Mouse (Mus musculus) embryonic facial prominence, embryonic 11.5 days (tissue): Measurements from ENCODE around the gene Birc5. TPM values are rescaled to one million over a fixed set of nuclear protein-coding genes. Genes with fewer than 3 reads are reported as not detected.

Experiments used
- ATAC-seq: fragments of 200-750 bp; cut with Nextera tagmentation; replicated peaks from 2 replicates; pipeline ENCODE4 v1.8.0; 2017; ENCODE audit warnings: low read depth; ENCODE audit not compliant: insufficient number of reproducible peaks, low FRiP score, low TSS enrichment
- DNase-seq: peaks from one replicate; pipeline ENCODE4 v3.0.0-alpha.2; 2015; ENCODE audit warnings: low spot score
- H3K27ac ChIP-seq: fragments of 300-500 bp; sonication (generic); replicated peaks from 2 replicates; pipeline ENCODE4 v1.5.1; 2014; ENCODE audit warnings: mild to moderate bottlenecking, low read depth, low read length, control low read depth
- H3K27me3 ChIP-seq: fragments of 300-500 bp; sonication (generic); 2 replicates; pipeline ENCODE4 v1.6.1; 2014; ENCODE audit warnings: mild to moderate bottlenecking, low read length, moderate library complexity, mixed read lengths; ENCODE audit not compliant: control insufficient read depth, insufficient read depth
- H3K36me3 ChIP-seq: fragments of 300-500 bp; sonication (generic); replicated peaks from 2 replicates; pipeline ENCODE4 v1.6.1; 2014; ENCODE audit warnings: low read depth, mild to moderate bottlenecking, low read length, moderate library complexity, mixed read lengths; ENCODE audit not compliant: control insufficient read depth, insufficient read depth
- H3K4me1 ChIP-seq: fragments of 300-500 bp; sonication (generic); 2 replicates; pipeline ENCODE4 v1.6.1; 2014; ENCODE audit warnings: low read length, mixed read lengths; ENCODE audit not compliant: control insufficient read depth, insufficient read depth
- H3K4me2 ChIP-seq: fragments of 300-500 bp; sonication (generic); 2 replicates; pipeline ENCODE4 v1.6.1; 2014; ENCODE audit warnings: low read depth, mild to moderate bottlenecking, control low read depth, low read length, moderate library complexity
- H3K4me3 ChIP-seq: fragments of 300-500 bp; sonication (generic); 2 replicates; pipeline ENCODE4 v1.5.1; 2014; ENCODE audit warnings: low read depth, low read length, control low read depth
- H3K9ac ChIP-seq: fragments of 300-500 bp; sonication (generic); replicated peaks from 2 replicates; pipeline ENCODE4 v1.6.1; 2014; ENCODE audit warnings: mild to moderate bottlenecking, control low read depth, low read length
- H3K9me3 ChIP-seq: fragments of 300-500 bp; sonication (generic); replicated peaks from 2 replicates; pipeline ENCODE4 v1.6.1; 2016; ENCODE audit warnings: mild to moderate bottlenecking, low read length, inconsistent platforms, mixed read lengths; ENCODE audit not compliant: control insufficient read depth
- WGBS: fragments of 180-500 bp; shearing (Covaris S2); extraction: QIAGEN DNeasy Blood & Tissue Kit; methylation state at CpG from one replicate; pipeline ENCODE4 v1.1.7; 2014; 5-methylcytosine and 5-hydroxymethylcytosine counted together
- polyA plus RNA-seq: library from polyadenylated mRNA; unstranded; fragments of >200 nt; fragmentation: Nextera tagmentation; extraction: Ambion mirVana; gene quantifications from 2 replicates; pipeline ENCODE4 v1.2.1, GENCODE M21; 2014

Gene Birc5
- polyA plus RNA-seq, 1 experiment from 2014 or later, result 441 TPM

DNA sequence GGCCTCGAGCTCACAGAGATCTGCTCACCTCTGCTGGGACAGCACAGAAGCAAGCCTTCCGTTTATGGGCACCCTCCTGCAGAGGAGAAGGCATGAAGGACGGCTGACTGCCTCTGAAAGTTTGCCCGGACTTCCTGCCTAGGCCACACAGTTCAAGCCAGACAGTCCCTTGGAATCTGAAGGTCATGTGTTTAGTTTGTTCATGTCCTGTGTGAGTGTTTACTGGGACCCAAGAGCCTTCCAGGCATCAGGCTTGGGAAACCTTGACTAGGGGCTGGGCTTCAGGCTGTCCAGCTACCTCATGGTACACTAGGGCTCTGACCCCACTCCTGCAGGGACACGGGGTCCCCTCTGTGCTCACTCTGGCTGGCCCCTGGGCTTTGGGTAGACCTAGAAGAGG is 36.9 kb downstream of the Birc5 start:
- ATAC-seq, result no peak
- peaks cover 11% of the 10 kb centered on the region for H3K27me3 ChIP-seq

GRCm38 (mm10) chr11:117888168-117888852 is 39.3 kb downstream of the Birc5 start:
- no peaks in the 10 kb centered on the region for H3K9me3 ChIP-seq
- 0 out of 2 replicates have a peak, but pooled peaks have one; percentile 24 for ATAC-seq

More for the DNA sequence above, 36.9 kb downstream of the Birc5 start:
- Histone ChIP-seq H3K4me1 (peaks cover 28% of the 10 kb centered on the region), H3K4me2 (no peak overlapping the region), H3K27ac (no peak overlapping the region), H3K9ac (no peak overlapping the region), H3K4me3 (no peak overlapping the region), H3K9me3 (no peaks in the 10 kb centered on the region), H3K36me3 (no peaks in the 10 kb centered on the region)
- 58% methylated on average over 5 of the region's 5 CpGs for WGBS
- no peak for DNase-seq

DNA sequence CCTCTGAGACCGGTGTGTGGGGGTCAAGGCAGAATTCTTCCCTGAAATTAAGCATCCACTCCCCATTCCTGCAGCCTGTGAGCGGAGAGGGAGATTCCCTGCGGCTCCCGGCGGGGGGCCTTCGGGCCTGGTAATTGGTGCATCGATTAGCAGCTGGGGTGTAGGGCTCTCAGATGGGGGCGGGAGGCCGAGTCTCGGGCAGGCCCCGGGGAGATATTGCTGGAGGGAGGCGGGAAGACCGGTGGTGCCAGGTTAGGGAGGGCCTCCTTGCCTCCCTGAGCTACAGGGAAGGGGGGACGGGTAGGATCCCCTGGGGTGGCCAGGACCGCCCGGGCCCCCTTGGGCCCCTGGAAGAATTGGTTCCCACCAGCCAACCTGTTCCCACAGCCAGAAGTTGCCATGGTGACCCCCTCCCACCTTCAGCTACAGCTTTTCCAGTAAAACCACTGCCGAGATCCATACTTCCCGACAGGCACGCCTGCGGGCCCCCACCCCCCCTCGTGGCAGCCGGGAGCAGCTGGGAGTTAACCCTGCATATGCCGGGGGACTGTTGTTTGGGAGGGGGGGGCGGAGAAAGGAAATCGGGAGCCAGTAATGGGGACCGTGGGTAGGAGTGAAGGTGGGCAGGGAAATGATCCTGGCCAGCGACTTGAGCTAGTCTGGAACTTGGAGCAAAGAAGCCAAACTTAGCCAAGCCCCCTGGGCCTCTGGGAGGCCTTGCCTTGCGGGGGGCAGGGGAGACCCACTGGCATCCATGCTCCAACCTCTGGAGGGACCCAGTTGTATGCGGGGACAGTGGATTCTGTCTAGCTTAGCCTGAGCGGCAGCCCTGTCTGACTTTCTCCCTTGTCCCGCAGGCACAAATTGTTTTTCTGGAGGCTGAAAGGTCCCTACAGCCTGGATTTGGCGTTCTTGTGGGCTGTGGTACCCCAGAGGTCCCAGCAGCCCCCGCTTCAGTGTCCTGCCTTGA is 40.1 kb downstream of the Birc5 start:
- WGBS, result 4% methylated on average over 32 of the region's 33 CpGs

More at GRCm38 (mm10) chr11:117888168-117888852, 39.3 kb downstream of the Birc5 start:
- Histone ChIP-seq H3K27ac (no peak overlapping the region), H3K27me3 (peaks cover 13% of the 10 kb centered on the region), H3K4me1 (peaks cover 25% of the 10 kb centered on the region), H3K4me2 (peak overlapping the region; percentile 54), H3K9ac (peak overlapping the region; percentile 54), H3K36me3 (no peaks in the 10 kb centered on the region), H3K4me3 (peak overlapping the region; percentile 22; the same call in 1 of the 2 replicates)
- no peak for DNase-seq
- WGBS, result 9% methylated on average over 20 of the region's 20 CpGs

GRCm38 (mm10) chr11:117889887-117890340 is 40.9 kb downstream of the Birc5 start:
- H3K4me3 ChIP-seq, result no peak overlapping the region; the same call in 1 of the 2 replicates
- no peak for DNase-seq
- H3K27me3 ChIP-seq, result peaks cover 13% of the 10 kb centered on the region
- 5% methylated on average over 11 of the region's 11 CpGs for WGBS
- no peaks in the 10 kb centered on the region for H3K9me3 ChIP-seq
- ATAC-seq, result peak; percentile 36; the same call in 1 of the 2 replicates
- H3K9ac ChIP-seq, result peak overlapping the region; percentile 54
- H3K27ac ChIP-seq, result 0 out of 2 replicates have a peak overlapping the region, but pooled peaks have one; percentile 32
- H3K4me1 ChIP-seq, result peaks cover 25% of the 10 kb centered on the region
- peak overlapping the region; percentile 54 for H3K4me2 ChIP-seq
- no peaks in the 10 kb centered on the region for H3K36me3 ChIP-seq

More for the DNA sequence above, 40.1 kb downstream of the Birc5 start:
- ATAC-seq, result 0 out of 2 replicates have a peak, but pooled peaks have one; percentile 19
- Histone ChIP-seq H3K27me3 (peaks cover 13% of the 10 kb centered on the region), H3K9me3 (no peaks in the 10 kb centered on the region), H3K4me1 (peaks cover 25% of the 10 kb centered on the region), H3K27ac (peak overlapping the region; percentile 32; the same call in 1 of the 2 replicates), H3K4me2 (peak overlapping the region; percentile 54), H3K36me3 (no peaks in the 10 kb centered on the region), H3K4me3 (peak overlapping the region; percentile 22), H3K9ac (peak overlapping the region; percentile 54)
- peak; percentile 69 for DNase-seq

DNA sequence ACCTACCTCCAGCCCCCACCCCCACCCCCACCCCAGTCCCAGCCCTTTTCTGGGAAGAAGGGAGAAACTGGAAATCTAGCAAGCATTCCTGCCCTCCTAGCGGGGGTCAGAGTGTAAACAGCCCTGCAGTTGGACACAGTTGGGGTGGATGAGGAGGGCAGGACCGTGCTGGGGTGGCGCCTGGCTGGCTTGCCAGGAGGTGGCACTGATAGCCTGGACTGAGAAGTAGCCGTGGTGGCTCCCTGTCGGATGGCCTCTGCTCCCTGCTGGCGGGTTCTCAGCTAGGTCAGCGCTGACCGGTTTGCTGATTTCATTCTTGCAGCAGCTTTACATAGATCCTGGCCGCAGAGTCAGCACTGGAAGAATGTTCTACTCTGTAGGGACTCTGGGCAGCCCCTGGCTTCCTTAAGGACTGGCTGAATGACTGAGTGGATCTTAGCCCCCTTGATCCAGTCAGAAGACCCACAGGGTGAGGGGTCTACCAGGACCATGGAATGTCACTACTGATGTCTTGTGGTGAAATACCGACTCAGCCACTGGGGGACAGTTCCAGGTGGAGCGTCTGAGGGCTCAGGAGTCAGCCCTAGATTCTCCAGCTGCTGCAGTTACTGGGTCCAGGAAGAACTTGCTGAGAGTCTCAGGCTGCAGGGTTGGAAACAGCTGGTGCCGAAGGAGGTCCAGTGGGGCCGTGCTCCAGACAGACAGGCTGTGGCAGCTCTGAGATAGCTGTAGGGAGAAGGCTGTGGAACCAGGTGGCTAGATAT is 41.6 kb downstream of the Birc5 start:
- H3K4me1 ChIP-seq, result peaks cover 25% of the 10 kb centered on the region
- WGBS, result 14% methylated on average over 13 of the region's 13 CpGs
- peak; percentile 33 for DNase-seq
- H3K27ac ChIP-seq, result no peak overlapping the region
- peaks cover 13% of the 10 kb centered on the region for H3K27me3 ChIP-seq
- no peak overlapping the region for H3K4me3 ChIP-seq
- no peaks in the 10 kb centered on the region for H3K36me3 ChIP-seq
- ATAC-seq, result peak; percentile 61
- no peaks in the 10 kb centered on the region for H3K9me3 ChIP-seq
- no peak overlapping the region for H3K4me2 ChIP-seq
- H3K9ac ChIP-seq, result no peak overlapping the region

DNA sequence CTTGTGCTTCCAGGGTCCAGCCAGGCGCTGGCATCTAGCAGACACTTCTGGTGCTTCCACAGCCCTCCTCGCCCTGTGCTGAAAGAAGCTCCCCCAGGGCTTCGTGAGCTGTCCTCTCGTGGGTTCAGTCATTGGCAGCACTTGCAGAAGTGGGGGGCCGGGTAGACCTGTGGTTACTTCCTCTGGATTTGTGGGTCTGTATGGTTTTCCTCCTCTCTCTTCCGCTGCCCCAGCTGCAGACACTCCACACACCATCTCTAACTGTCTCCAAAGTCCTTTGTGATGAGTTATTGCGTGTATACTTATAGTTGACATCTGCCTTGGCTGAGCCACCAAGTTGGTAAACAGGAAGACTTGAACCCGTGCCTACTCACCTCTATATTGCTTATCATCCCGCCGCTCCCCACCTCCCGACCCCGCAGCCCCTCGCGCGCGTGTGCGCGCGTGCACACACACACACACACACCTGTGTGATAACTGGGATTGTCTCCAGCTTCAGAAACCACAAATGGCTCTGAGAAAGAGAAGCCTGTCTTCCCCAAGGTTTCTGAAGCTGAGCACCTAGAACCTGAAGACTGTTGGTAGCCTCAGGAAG is 42.6 kb downstream of the Birc5 start:
- ATAC-seq, result no peak
- peaks cover 13% of the 10 kb centered on the region for H3K27me3 ChIP-seq
- H3K4me3 ChIP-seq, result no peak overlapping the region
- H3K36me3 ChIP-seq, result no peaks in the 10 kb centered on the region
- no peak overlapping the region for H3K4me2 ChIP-seq
- H3K9ac ChIP-seq, result no peak overlapping the region
- no peak for DNase-seq
- H3K27ac ChIP-seq, result no peak overlapping the region
- WGBS, result 94% methylated on average over 19 of the region's 19 CpGs
- no peaks in the 10 kb centered on the region for H3K9me3 ChIP-seq
- H3K4me1 ChIP-seq, result peaks cover 25% of the 10 kb centered on the region

DNA sequence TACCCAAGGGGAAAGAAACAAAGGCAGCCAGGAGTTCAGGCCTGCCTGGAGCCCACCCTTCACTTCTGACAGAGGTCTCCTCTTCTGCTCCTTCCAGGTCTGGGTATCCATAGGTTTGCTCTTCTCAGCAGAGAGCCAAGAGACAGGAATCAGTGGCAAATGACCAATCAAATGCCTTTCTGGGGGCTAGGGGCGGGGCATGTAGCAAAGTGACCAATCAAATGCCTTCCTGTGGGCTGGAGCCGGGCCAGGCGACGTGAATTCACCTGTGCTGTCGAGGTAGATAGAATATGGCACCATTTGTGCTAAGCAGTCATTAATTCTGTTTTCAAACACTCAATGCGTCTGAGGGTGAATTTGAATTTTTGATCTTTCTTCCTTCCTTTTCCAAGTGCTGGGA is 43.1 kb downstream of the Birc5 start:
- ATAC-seq, result no peak
- Histone ChIP-seq H3K9me3 (no peaks in the 10 kb centered on the region), H3K4me1 (peaks cover 25% of the 10 kb centered on the region), H3K36me3 (no peaks in the 10 kb centered on the region), H3K9ac (no peak overlapping the region), H3K27me3 (peaks cover 13% of the 10 kb centered on the region), H3K4me3 (no peak overlapping the region), H3K4me2 (no peak overlapping the region), H3K27ac (no peak overlapping the region)
- DNase-seq, result no peak
- 64% methylated on average over 6 of the region's 6 CpGs for WGBS
